Mouse (Mus musculus) thymus, adult 2 months (tissue): ENCODE measurements at regions not wholly inside any gene's neighbourhood (a gene's known extent, or its start where the extent isn't known, plus 50 kb on each side); places are given as distances from the start of the nearest gene placed in this dataset.

Experiments used
- CTCF ChIP-seq: fragments of 200-500 bp; IDR thresholded peaks from 2 replicates; pipeline ENCODE4 v1.5.1; 2012; ENCODE audit warnings: mild to moderate bottlenecking, control low read depth, low read length, moderate library complexity, borderline replicate concordance; ENCODE audit not compliant: control insufficient read depth, poor library complexity, insufficient read depth; ENCODE audit errors: extremely low read depth
- POLR2A ChIP-seq: fragments of 200-500 bp; IDR thresholded peaks from 2 replicates; pipeline ENCODE4 v1.6.1; 2012; ENCODE audit warnings: mild to moderate bottlenecking, low read length, control low read depth, moderate library complexity; ENCODE audit not compliant: control insufficient read depth, poor library complexity, insufficient read depth; ENCODE audit errors: extremely low read depth

DNA sequence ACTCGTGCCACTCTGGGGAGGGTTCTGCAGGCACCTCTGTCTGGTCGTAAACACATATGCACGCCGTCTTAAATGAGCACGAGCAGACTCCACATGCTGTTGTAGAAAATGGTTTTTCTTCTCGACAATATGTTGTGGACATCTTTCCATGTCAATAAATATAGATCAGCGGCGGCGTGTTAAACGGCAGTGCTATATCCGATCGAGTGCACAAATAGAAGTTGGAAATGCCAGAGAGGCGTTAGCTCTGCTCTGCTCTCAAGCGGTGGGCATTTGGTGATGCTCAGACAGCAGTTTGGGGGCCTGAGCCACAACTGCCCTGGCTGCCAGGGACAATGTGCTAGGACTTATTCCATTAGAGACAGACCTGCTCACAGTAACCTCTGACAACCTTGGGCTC lies 61.8 kb upstream of the Grik3 start:
- TF ChIP-seq POLR2A (no peak), CTCF (no peak)
